Mouse (Mus musculus): ENCODE data around the gene Lrrc8c.

Gene Lrrc8c

GRCm38 (mm10) chr5:105557777-105558240, 38.6 kb downstream of the Lrrc8c start:
- no peak for DNase-seq

- DNase-seq, result no peak
Observed at GRCm38 (mm10) chr5:105558517-105558916, 39.3 kb downstream of the Lrrc8c start.

GRCm38 (mm10) chr5:105561926-105562325, 42.7 kb downstream of the Lrrc8c start:
- no peak for DNase-seq

- no peak for DNase-seq
Observed at GRCm38 (mm10) chr5:105564761-105565160, 45.6 kb downstream of the Lrrc8c start.

GRCm38 (mm10) chr5:105565824-105566223, 46.6 kb downstream of the Lrrc8c start:
- DNase-seq, result no peak

- DNase-seq, result no peak
Observed at GRCm38 (mm10) chr5:105566852-105567412, 47.7 kb downstream of the Lrrc8c start.

- DNase-seq, result no peak
Observed at GRCm38 (mm10) chr5:105568043-105568747, 49.0 kb downstream of the Lrrc8c start.

- DNase-seq, result no peak
Observed at GRCm38 (mm10) chr5:105569168-105569567, 50.0 kb downstream of the Lrrc8c start.

GRCm38 (mm10) chr5:105572160-105572692, 53.0 kb downstream of the Lrrc8c start:
- DNase-seq, result peak in 1 of 2 experiments; percentile 17

- DNase-seq, result no peak
Observed at GRCm38 (mm10) chr5:105572876-105573275, 53.7 kb downstream of the Lrrc8c start.

GRCm38 (mm10) chr5:105574835-105575234, 55.6 kb downstream of the Lrrc8c start:
- no peak for DNase-seq

GRCm38 (mm10) chr5:105575839-105576238, 56.7 kb downstream of the Lrrc8c start:
- peak; percentile 16 to 29 for DNase-seq

- DNase-seq, result peak in 1 of 2 experiments; percentile 17
Observed at GRCm38 (mm10) chr5:105580909-105581308, 61.7 kb downstream of the Lrrc8c start.

GRCm38 (mm10) chr5:105585929-105586328, 66.7 kb downstream of the Lrrc8c start:
- no peak for DNase-seq

GRCm38 (mm10) chr5:105586655-105587054, 67.5 kb downstream of the Lrrc8c start:
- DNase-seq, result peak in 1 of 2 experiments; percentile 46

GRCm38 (mm10) chr5:105587471-105587870, 68.3 kb downstream of the Lrrc8c start:
- no peak for DNase-seq

GRCm38 (mm10) chr5:105588683-105589082, 69.5 kb downstream of the Lrrc8c start:
- DNase-seq, result no peak

GRCm38 (mm10) chr5:105589119-105589518, 69.9 kb downstream of the Lrrc8c start:
- no peak for DNase-seq

GRCm38 (mm10) chr5:105592396-105592795, 73.2 kb downstream of the Lrrc8c start:
- DNase-seq, result no peak

GRCm38 (mm10) chr5:105593630-105594029, 74.4 kb downstream of the Lrrc8c start:
- no peak for DNase-seq

- peak in 1 of 2 experiments; percentile 25 for DNase-seq
Observed at GRCm38 (mm10) chr5:105598866-105599265, 79.7 kb downstream of the Lrrc8c start.

GRCm38 (mm10) chr5:105599315-105599714, 80.1 kb downstream of the Lrrc8c start:
- DNase-seq, result no peak

GRCm38 (mm10) chr5:105600998-105601397, 81.8 kb downstream of the Lrrc8c start:
- DNase-seq, result peak in 1 of 2 experiments; percentile 24

GRCm38 (mm10) chr5:105602585-105602984, 83.4 kb downstream of the Lrrc8c start:
- no peak for DNase-seq

Measured in kidney, postnatal 4 days (tissue).